Mouse (Mus musculus): ENCODE measurements around the gene Timm10. TPM values are rescaled to one million over a fixed set of nuclear protein-coding genes. Genes with fewer than 3 reads are reported as not detected.

Timm10 gene
- total and polyA plus RNA-seq, 3 experiments, result 129 to 193 TPM; not detected in 1

DNA sequence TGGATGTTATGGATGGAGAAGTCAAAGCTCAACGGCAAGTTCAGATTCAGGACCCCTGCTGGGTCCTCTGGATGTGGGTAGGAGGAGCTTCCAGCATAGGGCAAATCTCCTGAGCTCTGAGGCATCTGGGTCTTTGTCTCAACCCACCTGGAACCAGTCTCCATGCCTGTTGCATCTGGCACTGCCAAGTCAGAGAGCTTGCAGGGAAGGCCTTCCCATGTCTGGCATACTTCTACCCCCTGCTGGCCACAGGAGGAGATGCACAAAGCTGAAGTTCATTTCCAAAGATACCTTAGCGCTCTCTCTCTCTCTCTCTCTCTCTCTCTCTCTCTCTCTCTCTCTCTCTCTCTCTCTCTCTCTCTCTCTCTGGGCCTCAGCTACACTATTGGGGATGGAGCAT lies 28.9 kb downstream of the Timm10 start:
- TF ChIP-seq MAFK (IDR thresholded peaks at IDR 0.05; ENCODE audit: borderline replicate concordance, low read depth, low read length), result no peak
- no peak for TF ChIP-seq GATA1 (IDR thresholded peaks at IDR 0.05; ENCODE audit: low read depth, low read length)
- no peak for TF ChIP-seq BHLHE40 (IDR thresholded peaks at IDR 0.05; ENCODE audit: borderline replicate concordance, low read depth, low read length)
- TF ChIP-seq ZKSCAN1 (IDR thresholded peaks at IDR 0.05; ENCODE audit: low read depth, low read length), result no peak
- TF ChIP-seq UBTF (IDR thresholded peaks at IDR 0.05; ENCODE audit: borderline replicate concordance, insufficient read depth, low read depth, low read length), result no peak
- TF ChIP-seq MAX (IDR thresholded peaks at IDR 0.05; ENCODE audit: low read length), result no peak
- TF ChIP-seq RCOR1 (IDR thresholded peaks at IDR 0.05; ENCODE audit: low read depth, low read length), result no peak
- TF ChIP-seq JUND (IDR thresholded peaks at IDR 0.05; ENCODE audit: low read depth, low read length), result peak; percentile 73; the same call in 1 of the 2 replicates
- TF ChIP-seq CHD2 (IDR thresholded peaks at IDR 0.05; ENCODE audit: low read length), result no peak
- no peak for TF ChIP-seq HCFC1 (IDR thresholded peaks at IDR 0.05; ENCODE audit: low read depth, low read length)
- no peak for TF ChIP-seq MXI1 (IDR thresholded peaks at IDR 0.05; ENCODE audit: low read depth, low read length)
- no peak for TF ChIP-seq USF1 (IDR thresholded peaks at IDR 0.05; ENCODE audit: low read depth, low read length)
- TF ChIP-seq SMC3 (IDR thresholded peaks at IDR 0.05; ENCODE audit: low read depth, low read length), result peak; percentile 73
- TF ChIP-seq POLR2AphosphoS5 (IDR thresholded peaks at IDR 0.05; ENCODE audit: borderline replicate concordance, low read depth, low read length), result no peak
- TF ChIP-seq ZC3H11A (IDR thresholded peaks at IDR 0.05; ENCODE audit: low read depth, low read length), result peak; percentile 67
- no peak for TF ChIP-seq CHD1 (IDR thresholded peaks at IDR 0.05; ENCODE audit: low read depth, low read length)
- peak; percentile 68 to 72 (median 68) for TF ChIP-seq CTCF (IDR thresholded peaks at IDR 0.05 in 2 of 3, conservative IDR thresholded peaks at IDR 0.05 in 1 of 3; ENCODE audit: control insufficient read depth in 1 of 3, insufficient read depth in 1 of 3, low read depth in 2 of 3, low read length in 3 of 3, poor library complexity in 1 of 3, severe bottlenecking in 1 of 3)
- TF ChIP-seq GABPA (IDR thresholded peaks at IDR 0.05; ENCODE audit: low read depth, low read length), result no peak
- 0 out of 2 replicates have a peak, but pooled peaks have one; percentile 22 for TF ChIP-seq SIN3A (IDR thresholded peaks at IDR 0.05; ENCODE audit: low read length)
- TF ChIP-seq RAD21 (IDR thresholded peaks at IDR 0.05; ENCODE audit: low read depth, low read length), result peak; percentile 70
- TF ChIP-seq NRF1 (IDR thresholded peaks at IDR 0.05; ENCODE audit: insufficient read depth, low read depth, low read length, poor library complexity, severe bottlenecking), result no peak
- no peak for TF ChIP-seq USF2 (IDR thresholded peaks at IDR 0.05; ENCODE audit: borderline replicate concordance in 1 of 2, insufficient read depth in 1 of 2, low read depth in 1 of 2, low read length in 2 of 2)
- TF ChIP-seq MYC (IDR thresholded peaks at IDR 0.05; ENCODE audit: low read depth, low read length), result no peak
- no peak for TF ChIP-seq E2F4 (IDR thresholded peaks at IDR 0.05; ENCODE audit: borderline replicate concordance, low read depth, low read length)
- no peak for TF ChIP-seq POLR2AphosphoS2 (IDR thresholded peaks at IDR 0.05; ENCODE audit: low read length)
- no peaks in the 10 kb centered on the region for H3K79me2 ChIP-seq (ENCODE audit: control insufficient read depth, insufficient read depth, low read length, poor library complexity)
- peaks cover 0 to 5% of the 10 kb centered on the region in 2 experiments; a peak in 2 of 4 replicates for H3K4me1 ChIP-seq (ENCODE audit: control insufficient read depth in 1 of 2, insufficient read depth in 2 of 2, low read length in 2 of 2)
- no peaks in the 10 kb centered on the region for H3K9me3 ChIP-seq (replicated peaks; ENCODE audit: insufficient read depth, low read length)
- DNase-seq (ENCODE audit: low read depth, low spot score), result peak; percentile 69
- H3K27ac ChIP-seq (ENCODE audit: control insufficient read depth, low read depth, low read length), result no peak overlapping the region
- no peak overlapping the region for H3K9ac ChIP-seq (ENCODE audit: control insufficient read depth, low read depth, low read length, poor library complexity, severe bottlenecking)
- no peaks in the 10 kb centered on the region for H3K27me3 ChIP-seq (ENCODE audit: control insufficient read depth in 1 of 2, insufficient read depth in 2 of 2, low read length in 2 of 2)
- peaks cover 9 to 13% of the 10 kb centered on the region in 2 experiments for H3K36me3 ChIP-seq (ENCODE audit: control insufficient read depth in 1 of 2, insufficient read depth in 2 of 2, low read length in 2 of 2)
- no peak overlapping the region for H3K4me3 ChIP-seq (ENCODE audit: control insufficient read depth in 1 of 2, insufficient read depth in 1 of 2, low read depth in 2 of 2, low read length in 2 of 2)
